Mouse (Mus musculus): Measurements from ENCODE around the gene Wnt7a. TPM values are rescaled to one million over a fixed set of nuclear protein-coding genes. Genes with fewer than 3 reads are reported as not detected.
A peak's percentile ranks its signal among the peaks of the same experiment; 100 is the strongest.

Gene Wnt7a
- total and polyA plus RNA-seq, 3 experiments, result not detected

DNA sequence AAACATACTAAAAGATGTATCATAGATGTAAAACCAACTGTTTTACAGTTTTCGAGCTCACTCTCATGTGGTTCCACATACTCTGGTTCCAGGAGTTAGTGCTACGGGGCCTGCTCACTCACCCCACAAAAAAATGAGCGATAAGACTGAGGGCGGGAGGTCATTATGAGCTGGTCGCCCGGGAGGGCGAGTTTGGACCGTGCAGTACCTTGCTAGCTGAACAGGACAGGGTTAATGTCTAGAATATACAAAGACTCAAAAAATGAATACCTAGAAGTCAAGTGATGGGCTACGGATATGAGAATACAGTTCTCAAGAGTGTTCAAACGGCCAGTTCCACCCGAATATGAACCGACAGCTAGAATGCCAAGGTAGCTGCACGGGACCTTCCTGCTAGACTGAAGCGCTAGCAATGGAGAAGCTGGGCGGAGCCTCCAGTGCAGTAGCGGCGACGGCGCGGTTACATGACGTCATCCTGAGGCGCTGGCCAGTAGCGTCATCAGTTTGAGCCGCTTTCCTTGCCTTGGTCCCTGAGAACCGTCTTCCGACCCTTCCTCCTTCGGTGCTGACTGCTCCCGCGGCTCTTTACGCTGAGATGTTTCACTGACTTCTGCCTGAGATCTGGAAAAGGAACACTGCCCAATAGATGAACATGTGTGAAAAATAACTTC is 29.4 kb upstream of the Wnt7a start (continued):
- TF ChIP-seq CTCF (IDR thresholded peaks at IDR 0.05 in 2 of 3, conservative IDR thresholded peaks at IDR 0.05 in 1 of 3; ENCODE audit: control insufficient read depth in 1 of 3, insufficient read depth in 1 of 3, low read depth in 2 of 3, low read length in 3 of 3, poor library complexity in 1 of 3, severe bottlenecking in 1 of 3) (no peak), MXI1 (IDR thresholded peaks at IDR 0.05; ENCODE audit: low read depth, low read length) (peak; percentile 88), ZNF384 (IDR thresholded peaks at IDR 0.05; ENCODE audit: low read depth, low read length) (no peak), ZMIZ1 (IDR thresholded peaks at IDR 0.05; ENCODE audit: low read depth, low read length) (peak; percentile 92), POLR2A (IDR thresholded peaks at IDR 0.05; ENCODE audit: control insufficient read depth in 1 of 2, insufficient read depth in 1 of 2, low read depth in 1 of 2, low read length in 2 of 2, poor library complexity in 1 of 2) (peak; percentile 74 to 100), ETS1 (IDR thresholded peaks at IDR 0.05; ENCODE audit: low read depth, low read length) (peak; percentile 36; the same call in 1 of the 2 replicates), NELFE (IDR thresholded peaks at IDR 0.05; ENCODE audit: low read depth, low read length) (peak; percentile 99), SMC3 (IDR thresholded peaks at IDR 0.05; ENCODE audit: low read depth, low read length) (no peak), JUND (IDR thresholded peaks at IDR 0.05; ENCODE audit: low read depth, low read length) (peak; percentile 88; the same call in 1 of the 2 replicates), MAX (IDR thresholded peaks at IDR 0.05; ENCODE audit: low read length) (no peak; the same call in none of the 2 replicates), ZC3H11A (IDR thresholded peaks at IDR 0.05; ENCODE audit: low read depth, low read length) (peak; percentile 53), GATA1 (IDR thresholded peaks at IDR 0.05; ENCODE audit: low read depth, low read length) (no peak), SIN3A (IDR thresholded peaks at IDR 0.05; ENCODE audit: low read length) (peak; percentile 97), TAL1 (IDR thresholded peaks at IDR 0.05; ENCODE audit: low read length) (no peak), USF1 (IDR thresholded peaks at IDR 0.05; ENCODE audit: low read depth, low read length) (no peak), POLR2AphosphoS5 (IDR thresholded peaks at IDR 0.05; ENCODE audit: borderline replicate concordance, low read depth, low read length) (no peak)

DNA sequence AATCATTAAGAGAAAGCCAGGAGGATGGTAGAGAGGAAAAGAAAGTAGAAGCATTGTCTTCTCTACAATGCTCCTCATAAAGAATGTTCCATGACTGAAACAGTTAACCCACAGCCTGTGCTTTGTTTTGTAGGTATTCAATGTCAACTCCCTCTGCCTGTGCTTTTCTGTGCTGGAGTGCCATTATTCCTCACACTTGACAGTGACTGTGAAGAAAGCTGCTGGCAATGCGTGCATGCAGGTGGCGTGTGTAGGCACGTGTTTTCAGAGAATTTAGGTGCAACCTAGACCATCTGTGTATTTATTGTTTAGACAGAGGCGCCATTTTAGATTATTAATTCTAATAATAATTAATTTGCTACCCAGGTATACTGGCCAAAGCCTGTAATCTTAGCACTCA is 13.0 kb upstream of the Wnt7a start:
- Histone ChIP-seq H3K27ac (ENCODE audit: control insufficient read depth, low read depth, low read length) (no peak overlapping the region), H3K79me2 (ENCODE audit: control insufficient read depth, insufficient read depth, low read length, poor library complexity) (no peaks in the 10 kb centered on the region), H3K9ac (ENCODE audit: control insufficient read depth, low read depth, low read length, poor library complexity, severe bottlenecking) (no peak overlapping the region), H3K27me3 (ENCODE audit: control insufficient read depth in 1 of 2, insufficient read depth in 2 of 2, low read length in 2 of 2) (peaks cover 22 to 38% of the 10 kb centered on the region in 2 experiments), H3K4me3 (ENCODE audit: control insufficient read depth in 1 of 2, insufficient read depth in 1 of 2, low read depth in 2 of 2, low read length in 2 of 2) (no peak overlapping the region), H3K9me3 (replicated peaks; ENCODE audit: insufficient read depth, low read length) (no peaks in the 10 kb centered on the region), H3K36me3 (ENCODE audit: control insufficient read depth in 1 of 2, insufficient read depth in 2 of 2, low read length in 2 of 2) (no peaks in the 10 kb centered on the region), H3K4me1 (ENCODE audit: control insufficient read depth in 1 of 2, insufficient read depth in 2 of 2, low read length in 2 of 2) (no peaks in the 10 kb centered on the region)
- no peak for TF ChIP-seq CHD2 (IDR thresholded peaks at IDR 0.05; ENCODE audit: low read length)
- no peak for TF ChIP-seq ETS1 (IDR thresholded peaks at IDR 0.05; ENCODE audit: low read depth, low read length)
- no peak for TF ChIP-seq POLR2A (IDR thresholded peaks at IDR 0.05; ENCODE audit: control insufficient read depth in 1 of 2, insufficient read depth in 1 of 2, low read depth in 1 of 2, low read length in 2 of 2, poor library complexity in 1 of 2)
- no peak for TF ChIP-seq RCOR1 (IDR thresholded peaks at IDR 0.05; ENCODE audit: low read depth, low read length)
- TF ChIP-seq MAFK (IDR thresholded peaks at IDR 0.05; ENCODE audit: borderline replicate concordance, low read depth, low read length), result no peak
- TF ChIP-seq HCFC1 (IDR thresholded peaks at IDR 0.05; ENCODE audit: low read depth, low read length), result no peak
- no peak for TF ChIP-seq JUND (IDR thresholded peaks at IDR 0.05; ENCODE audit: low read depth, low read length)
- TF ChIP-seq MAZ (IDR thresholded peaks at IDR 0.05; ENCODE audit: low read depth, low read length), result no peak
- TF ChIP-seq BHLHE40 (IDR thresholded peaks at IDR 0.05; ENCODE audit: borderline replicate concordance, low read depth, low read length), result no peak
- no peak for TF ChIP-seq TCF12 (IDR thresholded peaks at IDR 0.05; ENCODE audit: low read depth, low read length)
- TF ChIP-seq CTCF (IDR thresholded peaks at IDR 0.05 in 2 of 3, conservative IDR thresholded peaks at IDR 0.05 in 1 of 3; ENCODE audit: control insufficient read depth in 1 of 3, insufficient read depth in 1 of 3, low read depth in 2 of 3, low read length in 3 of 3, poor library complexity in 1 of 3, severe bottlenecking in 1 of 3), result no peak
- no peak for TF ChIP-seq UBTF (IDR thresholded peaks at IDR 0.05; ENCODE audit: borderline replicate concordance, insufficient read depth, low read depth, low read length)
- no peak for TF ChIP-seq KAT2A (conservative IDR thresholded peaks at IDR 0.05; ENCODE audit: low read depth, low read length)
- no peak for TF ChIP-seq RAD21 (IDR thresholded peaks at IDR 0.05; ENCODE audit: low read depth, low read length)
- TF ChIP-seq MEF2A (IDR thresholded peaks at IDR 0.05; ENCODE audit: extremely low read depth, insufficient replicate concordance, low read depth, low read length, poor library complexity, severe bottlenecking), result no peak
- no peak for TF ChIP-seq EP300 (IDR thresholded peaks at IDR 0.05; ENCODE audit: low read depth in 1 of 2, low read length in 2 of 2)
- no peak for TF ChIP-seq MAX (IDR thresholded peaks at IDR 0.05; ENCODE audit: low read length)
- no peak for DNase-seq (ENCODE audit: low read depth, low spot score)

Data from MEL (cell line).